Mouse (Mus musculus) myocyte (in vitro differentiated cells): ENCODE measurements at regions not wholly inside any gene's neighbourhood (a gene's known extent, or its start where the extent isn't known, plus 50 kb on each side); places are given as distances from the start of the nearest gene placed in this dataset.
A peak's percentile ranks its signal among the peaks of the same experiment; 100 is the strongest.

ENCODE experiments used
- H3K27me3 ChIP-seq: one replicate; pipeline ENCODE4 v1.6.1; 2011; ENCODE audit not compliant: control insufficient read depth, insufficient read depth, insufficient read length
- H3K36me3 ChIP-seq: one replicate; pipeline ENCODE4 v1.6.1; 2011; ENCODE audit not compliant: control insufficient read depth, insufficient read depth
- H3K4me2 ChIP-seq: one replicate; pipeline ENCODE4 v1.6.1; 2011; ENCODE audit warnings: low read depth, control low read depth
- H3K4me3 ChIP-seq: one replicate; pipeline ENCODE4 v1.5.1; 2011; ENCODE audit warnings: mild to moderate bottlenecking, control low read depth, moderate library complexity
- H3K79me2 ChIP-seq: one replicate; pipeline ENCODE4 v1.6.1; 2011; ENCODE audit not compliant: control insufficient read depth, insufficient read depth
- H3ac ChIP-seq: one replicate; pipeline ENCODE4 v1.6.1; 2011; ENCODE audit not compliant: control insufficient read depth, insufficient read length
- CEBPB ChIP-seq: IDR thresholded peaks from 2 replicates; pipeline ENCODE4 v1.6.1; 2011; ENCODE audit warnings: mild to moderate bottlenecking, moderate library complexity; ENCODE audit not compliant: poor library complexity, insufficient read depth, severe bottlenecking
- E2F4 ChIP-seq: IDR thresholded peaks from one replicate; pipeline ENCODE4 v1.6.1; 2011; ENCODE audit warnings: mild to moderate bottlenecking, control low read depth, moderate library complexity; ENCODE audit not compliant: insufficient read depth
- MAX ChIP-seq: IDR thresholded peaks from one replicate; pipeline ENCODE4 v1.6.1; 2011; ENCODE audit warnings: low read depth, mild to moderate bottlenecking, control low read depth
- MYOD1 ChIP-seq, 3 experiments: IDR thresholded peaks; one replicate each; pipeline ENCODE4 v1.6.1; 2011; ENCODE audit warnings: control low read depth in 2 of 3, low read depth in 2 of 3, mild to moderate bottlenecking in 2 of 3, moderate library complexity in 1 of 3; ENCODE audit not compliant: insufficient read length in 2 of 3, control insufficient read depth in 1 of 3
- MYOG ChIP-seq, 3 experiments: IDR thresholded peaks; one replicate each; pipeline ENCODE4 v1.6.1; 2011; ENCODE audit warnings: control low read depth in 2 of 3, low read depth in 2 of 3, mild to moderate bottlenecking in 2 of 3; ENCODE audit not compliant: insufficient read length in 2 of 3, control insufficient read depth in 1 of 3, insufficient read depth in 1 of 3
- POLR2A ChIP-seq: IDR thresholded peaks from one replicate; pipeline ENCODE4 v1.6.1; 2011; ENCODE audit warnings: low read depth, mild to moderate bottlenecking, control low read depth, moderate library complexity; ENCODE audit not compliant: insufficient read length
- POLR2AphosphoS2 ChIP-seq: IDR thresholded peaks from one replicate; pipeline ENCODE4 v1.6.1; 2011; ENCODE audit warnings: low read depth, control low read depth; ENCODE audit not compliant: insufficient read length
- REST ChIP-seq: IDR thresholded peaks from one replicate; pipeline ENCODE4 v1.6.1; 2011; ENCODE audit warnings: mild to moderate bottlenecking, control low read depth, moderate library complexity; ENCODE audit not compliant: insufficient read depth, insufficient read length
- SRF ChIP-seq: IDR thresholded peaks from one replicate; pipeline ENCODE4 v1.6.1; 2011; ENCODE audit warnings: low read depth; ENCODE audit not compliant: control insufficient read depth, insufficient read length
- TCF12 ChIP-seq: IDR thresholded peaks from one replicate; pipeline ENCODE4 v1.6.1; 2011; ENCODE audit warnings: mild to moderate bottlenecking, control low read depth; ENCODE audit not compliant: poor library complexity, insufficient read depth, severe bottlenecking
- TCF3 ChIP-seq: IDR thresholded peaks from one replicate; pipeline ENCODE4 v1.6.1; 2011; ENCODE audit warnings: low read depth, control low read depth; ENCODE audit not compliant: insufficient read length
- USF1 ChIP-seq: IDR thresholded peaks from one replicate; pipeline ENCODE4 v1.6.1; 2011; ENCODE audit warnings: low read depth, mild to moderate bottlenecking, control low read depth, moderate library complexity

DNA sequence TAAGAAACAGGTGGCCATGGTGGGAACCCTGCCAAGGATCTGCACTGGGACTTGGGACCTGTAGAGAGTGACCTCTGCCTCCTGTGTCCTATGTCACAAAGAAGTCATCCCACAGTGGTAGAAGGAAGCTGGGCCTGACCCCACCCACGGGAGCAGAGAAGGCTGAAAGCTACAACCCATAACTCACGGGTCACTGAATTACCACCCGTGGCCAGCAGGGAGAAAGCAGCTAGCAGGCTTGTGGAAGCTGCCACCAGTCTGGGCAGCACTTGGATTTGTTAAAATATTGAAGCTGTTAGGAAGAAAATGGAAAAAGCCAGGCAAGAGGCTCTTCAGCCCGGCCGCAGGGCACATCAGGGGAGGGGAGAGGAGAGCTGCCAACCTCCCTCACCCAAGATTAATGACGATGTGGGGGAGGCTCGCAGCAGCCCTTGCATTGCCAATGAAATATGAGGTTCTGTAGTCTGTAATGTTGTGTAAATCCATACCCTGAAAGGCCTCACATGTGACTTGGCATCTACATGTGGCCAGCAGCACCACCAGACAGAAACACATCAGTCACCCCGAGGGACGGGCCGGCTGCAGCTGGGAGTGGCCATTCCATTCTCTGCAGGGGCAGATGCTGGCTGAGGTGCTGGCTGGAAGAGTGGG, 94.5 kb downstream of the Olfm1 start:
- no peak overlapping the region for H3K4me2 ChIP-seq
- no peak overlapping the region for H3ac ChIP-seq
- no peaks in the 10 kb centered on the region for H3K79me2 ChIP-seq
- H3K36me3 ChIP-seq, result no peaks in the 10 kb centered on the region
- peaks cover 10% of the 10 kb centered on the region for H3K27me3 ChIP-seq
- no peak for TF ChIP-seq TCF3
- TF ChIP-seq MYOD1 (IDR thresholded peaks at IDR 0.05; ENCODE audit: control insufficient read depth in 1 of 3, insufficient read length in 2 of 3, low read depth in 2 of 3), result peak in 1 of 3 experiments; percentile 25
- no peak for TF ChIP-seq CEBPB
- TF ChIP-seq TCF12, result no peak
- H3K4me3 ChIP-seq, result no peak overlapping the region

DNA sequence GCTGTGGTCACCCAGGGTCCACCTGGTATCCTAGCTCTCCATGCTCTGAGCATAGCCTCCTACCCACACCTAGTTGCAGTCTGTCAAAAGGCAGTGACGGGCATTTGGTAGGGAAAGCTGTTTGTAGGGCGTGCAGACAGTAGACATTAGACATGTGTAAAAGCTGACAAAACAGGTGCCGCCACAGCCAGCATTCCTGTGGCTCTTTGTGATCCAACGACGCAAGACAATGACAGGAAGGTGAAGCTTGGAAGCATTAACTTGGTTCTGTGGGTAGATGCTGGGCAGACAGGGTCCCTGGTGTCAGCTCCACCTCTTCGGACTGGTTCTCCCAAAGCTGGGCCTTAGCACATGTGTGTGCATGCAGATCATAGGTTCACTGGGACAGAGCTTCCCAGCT, 96.5 kb downstream of the Olfm1 start:
- TF ChIP-seq MYOG (IDR thresholded peaks at IDR 0.05; ENCODE audit: control insufficient read depth in 1 of 3, insufficient read depth in 1 of 3, insufficient read length in 2 of 3, low read depth in 2 of 3) (peak in 1 of 3 experiments; percentile 65), SRF (no peak), TCF3 (no peak), E2F4 (no peak), POLR2A (no peak), POLR2AphosphoS2 (no peak), USF1 (no peak), MYOD1 (IDR thresholded peaks at IDR 0.05; ENCODE audit: control insufficient read depth in 1 of 3, insufficient read length in 2 of 3, low read depth in 2 of 3) (peak in 2 of 3 experiments; percentile 47 to 81), MAX (no peak)
- H3K27me3 ChIP-seq, result peaks cover 17% of the 10 kb centered on the region
- no peaks in the 10 kb centered on the region for H3K36me3 ChIP-seq
- H3K79me2 ChIP-seq, result no peaks in the 10 kb centered on the region
- no peak overlapping the region for H3K4me2 ChIP-seq
- H3ac ChIP-seq, result no peak overlapping the region
- no peak overlapping the region for H3K4me3 ChIP-seq

DNA sequence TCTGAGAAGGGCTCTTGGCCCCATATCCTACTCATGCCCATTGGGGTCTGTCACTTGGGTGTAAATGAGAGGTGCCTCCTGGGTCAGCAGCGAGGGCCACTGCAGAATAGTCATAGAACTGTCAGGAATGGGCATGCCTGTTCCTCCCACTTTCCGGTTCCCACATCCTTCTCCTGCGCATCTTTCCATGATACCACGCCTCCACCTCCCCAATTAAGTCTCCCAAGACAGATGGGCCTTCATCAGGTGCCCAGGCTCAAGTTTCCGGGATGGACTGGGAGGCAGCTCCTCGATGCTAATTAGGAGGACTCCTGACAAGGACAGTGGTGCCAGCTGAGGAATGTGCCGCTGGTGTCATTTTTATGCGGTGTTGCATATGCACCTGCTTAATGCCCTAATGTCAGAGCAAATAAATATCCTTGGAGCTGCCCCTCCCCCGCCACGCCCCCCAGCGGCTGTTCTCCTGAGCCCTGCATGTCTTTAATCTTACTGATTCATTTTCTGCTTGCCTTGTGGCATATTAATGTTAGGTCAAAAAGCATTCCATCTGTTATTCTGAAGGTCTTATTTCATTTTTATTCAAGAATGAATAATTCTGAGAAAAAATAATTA, 97.2 kb downstream of the Olfm1 start:
- Histone ChIP-seq H3K27me3 (peaks cover 21% of the 10 kb centered on the region), H3K4me3 (no peak overlapping the region), H3K36me3 (no peaks in the 10 kb centered on the region), H3K79me2 (no peaks in the 10 kb centered on the region), H3K4me2 (no peak overlapping the region), H3ac (no peak overlapping the region)
- TF ChIP-seq MYOD1 (IDR thresholded peaks at IDR 0.05; ENCODE audit: control insufficient read depth in 1 of 3, insufficient read length in 2 of 3, low read depth in 2 of 3) (peak in 1 of 3 experiments; percentile 40), USF1 (no peak)

DNA sequence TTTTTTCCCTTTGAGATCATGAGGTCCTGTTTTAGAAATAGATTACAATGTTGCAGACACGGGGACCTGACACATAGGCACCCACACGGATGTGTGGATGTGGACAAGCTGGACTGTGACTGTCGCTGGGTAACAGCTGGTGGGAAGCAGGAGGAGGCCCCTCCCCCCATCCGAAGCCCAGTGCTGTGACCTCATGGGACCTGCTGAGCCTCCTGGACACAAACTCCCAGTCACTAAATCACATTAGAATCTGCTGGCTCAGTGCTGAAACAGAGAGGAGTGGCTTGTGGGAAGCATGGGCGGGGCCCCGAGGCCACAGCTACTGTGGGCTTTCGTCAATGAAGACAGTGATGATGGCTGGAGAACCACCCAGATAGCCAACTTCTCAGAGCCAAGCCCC, 101.7 kb downstream of the Olfm1 start:
- no peak overlapping the region for H3ac ChIP-seq
- H3K79me2 ChIP-seq, result no peaks in the 10 kb centered on the region
- H3K4me3 ChIP-seq, result no peak overlapping the region
- H3K27me3 ChIP-seq, result peaks cover 45% of the 10 kb centered on the region
- H3K4me2 ChIP-seq, result no peak overlapping the region
- TF ChIP-seq REST, result no peak
- TF ChIP-seq SRF, result no peak
- no peak for TF ChIP-seq MAX
- no peak for TF ChIP-seq USF1
- no peak for TF ChIP-seq CEBPB
- no peak for TF ChIP-seq POLR2AphosphoS2
- peak in 1 of 3 experiments; percentile 70 for TF ChIP-seq MYOD1 (IDR thresholded peaks at IDR 0.05; ENCODE audit: control insufficient read depth in 1 of 3, insufficient read length in 2 of 3, low read depth in 2 of 3)
- no peak for TF ChIP-seq TCF3
- TF ChIP-seq TCF12, result no peak
- TF ChIP-seq MYOG (IDR thresholded peaks at IDR 0.05; ENCODE audit: control insufficient read depth in 1 of 3, insufficient read depth in 1 of 3, insufficient read length in 2 of 3, low read depth in 2 of 3), result peak in 1 of 3 experiments; percentile 35
- TF ChIP-seq E2F4, result no peak
- no peak for TF ChIP-seq POLR2A
- H3K36me3 ChIP-seq, result no peaks in the 10 kb centered on the region

DNA sequence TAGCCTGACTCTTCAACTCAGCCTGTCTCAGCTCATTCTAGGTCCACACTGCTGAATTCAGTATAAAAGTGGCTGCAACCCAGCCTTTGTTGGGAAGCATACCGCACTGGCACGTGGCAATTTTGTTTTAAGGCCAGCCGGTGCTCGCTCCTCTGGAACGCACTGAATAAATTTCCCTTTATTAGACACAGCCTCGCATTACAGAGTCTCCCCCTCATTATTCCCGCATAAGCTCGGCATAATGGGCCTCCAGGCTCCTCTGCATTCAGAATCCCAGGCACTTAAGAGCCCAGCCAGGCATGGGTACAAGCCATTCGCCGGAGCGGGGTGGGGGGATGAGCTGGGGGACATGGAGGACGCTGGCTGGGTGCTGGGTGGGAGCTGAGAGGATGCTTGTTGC, 103.4 kb downstream of the Olfm1 start:
- Histone ChIP-seq H3K79me2 (no peaks in the 10 kb centered on the region), H3K4me2 (no peak overlapping the region), H3K36me3 (no peaks in the 10 kb centered on the region), H3ac (no peak overlapping the region), H3K27me3 (peaks cover 45% of the 10 kb centered on the region), H3K4me3 (no peak overlapping the region)
- TF ChIP-seq TCF12 (no peak), POLR2AphosphoS2 (no peak)
